Mouse (Mus musculus) neural tube, embryonic 14.5 days (tissue): Measurements from ENCODE around the gene Morc3. TPM values are rescaled to one million over a fixed set of nuclear protein-coding genes. Genes with fewer than 3 reads are reported as not detected.

Source experiments
- ATAC-seq: fragments of 200-750 bp; cut with Nextera tagmentation; 2 replicates; pipeline ENCODE4 v1.8.0; 2017; ENCODE audit warnings: low read depth, mild to moderate bottlenecking, moderate TSS enrichment, moderate library complexity
- H3K27ac ChIP-seq: fragments of 300-500 bp; sonication (generic); 2 replicates; pipeline ENCODE4 v1.5.1; 2014; ENCODE audit warnings: low read depth, mild to moderate bottlenecking, control low read depth, low read length, moderate library complexity, mixed read lengths
- H3K27me3 ChIP-seq: fragments of 300-500 bp; sonication (generic); 2 replicates; pipeline ENCODE4 v1.6.1; 2014; ENCODE audit warnings: low read length; ENCODE audit not compliant: control insufficient read depth, insufficient read depth
- H3K36me3 ChIP-seq: fragments of 300-500 bp; sonication (generic); 2 replicates; pipeline ENCODE4 v1.6.1; 2014; ENCODE audit warnings: low read length, mixed read lengths; ENCODE audit not compliant: control insufficient read depth, insufficient read depth
- H3K4me1 ChIP-seq: fragments of 300-500 bp; sonication (generic); 2 replicates; pipeline ENCODE4 v1.6.1; 2014; ENCODE audit warnings: low read length; ENCODE audit not compliant: control insufficient read depth, insufficient read depth
- H3K4me2 ChIP-seq: fragments of 300-500 bp; sonication (generic); 2 replicates; pipeline ENCODE4 v1.6.1; 2014; ENCODE audit warnings: mild to moderate bottlenecking, low read depth, low read length, control low read depth
- H3K4me3 ChIP-seq: fragments of 300-500 bp; sonication (generic); 2 replicates; pipeline ENCODE4 v1.5.1; 2014; ENCODE audit warnings: low read depth, low read length, control low read depth, mixed read lengths
- H3K9ac ChIP-seq: fragments of 300-500 bp; sonication (generic); replicated peaks from 2 replicates; pipeline ENCODE4 v1.6.1; 2014; ENCODE audit warnings: low read depth, mild to moderate bottlenecking, control low read depth, low read length, mixed read lengths
- H3K9me3 ChIP-seq: fragments of 300-500 bp; sonication (generic); 2 replicates; pipeline ENCODE4 v1.6.1; 2016; ENCODE audit warnings: low read length; ENCODE audit not compliant: control insufficient read depth
- WGBS: fragments of 180-500 bp; shearing (Covaris S2); extraction: QIAGEN DNeasy Blood & Tissue Kit; methylation state at CpG from one replicate; pipeline ENCODE4 v1.1.7; 2014; 5-methylcytosine and 5-hydroxymethylcytosine counted together
- polyA plus RNA-seq: library from polyadenylated mRNA; unstranded; fragments of >200 nt; fragmentation: Nextera tagmentation; extraction: Ambion mirVana; gene quantifications from 2 replicates; pipeline ENCODE4 v1.2.1, GENCODE M21; 2014

The Morc3 gene
- polyA plus RNA-seq, 1 experiment from 2014 or later, result 39.9 TPM

GRCm38 (mm10) chr16:93909936-93910335, 78.0 kb downstream of the Morc3 start:
- Histone ChIP-seq H3K27ac (no peak overlapping the region), H3K27me3 (no peaks in the 10 kb centered on the region), H3K36me3 (no peaks in the 10 kb centered on the region), H3K9me3 (no peaks in the 10 kb centered on the region), H3K9ac (no peak overlapping the region), H3K4me2 (no peak overlapping the region), H3K4me1 (no peaks in the 10 kb centered on the region), H3K4me3 (no peak overlapping the region)
- no peak for ATAC-seq
- whole genome bisulfite sequencing, result 87% methylated on average over 3 of the region's 3 CpGs

GRCm38 (mm10) chr16:93910735-93911665, 79.1 kb downstream of the Morc3 start:
- Histone ChIP-seq H3K27ac (no peak overlapping the region), H3K36me3 (no peaks in the 10 kb centered on the region), H3K4me3 (no peak overlapping the region), H3K27me3 (no peaks in the 10 kb centered on the region), H3K4me1 (no peaks in the 10 kb centered on the region), H3K4me2 (no peak overlapping the region), H3K9ac (no peak overlapping the region), H3K9me3 (no peaks in the 10 kb centered on the region)
- WGBS, result 61% methylated on average over 28 of the region's 28 CpGs
- no peak for ATAC-seq

GRCm38 (mm10) chr16:93912158-93912557, 80.2 kb downstream of the Morc3 start:
- H3K4me3 ChIP-seq, result no peak overlapping the region
- no peaks in the 10 kb centered on the region for H3K4me1 ChIP-seq
- no peak overlapping the region for H3K27ac ChIP-seq
- no peak overlapping the region for H3K4me2 ChIP-seq
- H3K9me3 ChIP-seq, result no peaks in the 10 kb centered on the region
- no peak overlapping the region for H3K9ac ChIP-seq
- no peaks in the 10 kb centered on the region for H3K36me3 ChIP-seq
- no peak for ATAC-seq
- 79% methylated on average over 5 of the region's 5 CpGs for WGBS
- no peaks in the 10 kb centered on the region for H3K27me3 ChIP-seq

- Histone ChIP-seq H3K27ac (no peak overlapping the region), H3K4me3 (no peak overlapping the region), H3K36me3 (no peaks in the 10 kb centered on the region), H3K27me3 (no peaks in the 10 kb centered on the region), H3K9me3 (no peaks in the 10 kb centered on the region), H3K4me1 (no peaks in the 10 kb centered on the region), H3K4me2 (no peak overlapping the region), H3K9ac (no peak overlapping the region)
- 69% methylated on average over 3 of the region's 3 CpGs for WGBS
- ATAC-seq, result no peak
Observed at GRCm38 (mm10) chr16:93912808-93913207, 80.9 kb downstream of the Morc3 start.

- Histone ChIP-seq H3K9ac (no peak overlapping the region), H3K4me1 (no peaks in the 10 kb centered on the region), H3K36me3 (no peaks in the 10 kb centered on the region), H3K27ac (no peak overlapping the region), H3K4me2 (no peak overlapping the region), H3K27me3 (no peaks in the 10 kb centered on the region), H3K9me3 (no peaks in the 10 kb centered on the region), H3K4me3 (no peak overlapping the region)
- 79% methylated on average over 10 of the region's 10 CpGs for WGBS
- no peak for ATAC-seq
Observed at GRCm38 (mm10) chr16:93913881-93914576, 82.1 kb downstream of the Morc3 start.

- ATAC-seq, result no peak
- WGBS, result 38% methylated on average over 7 of the region's 10 CpGs
- no peak overlapping the region for H3K4me2 ChIP-seq
Observed at GRCm38 (mm10) chr16:93915338-93915849, 83.5 kb downstream of the Morc3 start.

GRCm38 (mm10) chr16:93917712-93918678, 86.1 kb downstream of the Morc3 start:
- Histone ChIP-seq H3K4me1 (no peaks in the 10 kb centered on the region), H3K9me3 (no peaks in the 10 kb centered on the region), H3K36me3 (no peaks in the 10 kb centered on the region), H3K4me2 (peak overlapping the region; percentile 37; the same call in 1 of the 2 replicates), H3K27ac (no peak overlapping the region), H3K9ac (no peak overlapping the region), H3K4me3 (no peak overlapping the region), H3K27me3 (no peaks in the 10 kb centered on the region)
- WGBS, result 38% methylated on average over 22 of the region's 22 CpGs
- ATAC-seq, result peak; percentile 58; the same call in 1 of the 2 replicates

More at GRCm38 (mm10) chr16:93915338-93915849, 83.5 kb downstream of the Morc3 start:
- no peak overlapping the region for H3K27ac ChIP-seq
- H3K27me3 ChIP-seq, result no peaks in the 10 kb centered on the region
- no peaks in the 10 kb centered on the region for H3K9me3 ChIP-seq
- H3K4me3 ChIP-seq, result no peak overlapping the region
- H3K4me1 ChIP-seq, result no peaks in the 10 kb centered on the region
- no peaks in the 10 kb centered on the region for H3K36me3 ChIP-seq
- H3K9ac ChIP-seq, result no peak overlapping the region

GRCm38 (mm10) chr16:93918679-93919060, 86.7 kb downstream of the Morc3 start:
- no peaks in the 10 kb centered on the region for H3K27me3 ChIP-seq
- H3K4me2 ChIP-seq, result peak overlapping the region; percentile 37; the same call in 1 of the 2 replicates
- no peaks in the 10 kb centered on the region for H3K4me1 ChIP-seq
- H3K4me3 ChIP-seq, result no peak overlapping the region
- WGBS, result 58% methylated on average over 8 of the region's 8 CpGs
- ATAC-seq, result 0 out of 2 replicates have a peak, but pooled peaks have one; percentile 2
- no peaks in the 10 kb centered on the region for H3K9me3 ChIP-seq
- no peak overlapping the region for H3K27ac ChIP-seq
- H3K36me3 ChIP-seq, result no peaks in the 10 kb centered on the region
- no peak overlapping the region for H3K9ac ChIP-seq
